Mouse (Mus musculus): ENCODE measurements around the gene Cd27.

GRCm38 (mm10) chr6:125253863-125254715 is 17.3 kb upstream of the Cd27 start:
- TF ChIP-seq EP300 (IDR thresholded peaks at IDR 0.05; ENCODE audit: low read depth) (no peak), CTCF (IDR thresholded peaks at IDR 0.05; ENCODE audit: low read depth) (no peak)

All from liver, embryonic 14.5 days (tissue).